Mouse (Mus musculus) small intestine, adult 2 months (tissue): ENCODE measurements around the gene Ptpn11.

ENCODE experiments used
- CTCF ChIP-seq: fragments of 200-500 bp; IDR thresholded peaks from 2 replicates; pipeline ENCODE4 v1.5.1; 2012; ENCODE audit warnings: low read depth, mild to moderate bottlenecking, control low read depth, inconsistent platforms, low read length, moderate library complexity, mixed read lengths; ENCODE audit not compliant: insufficient replicate concordance, insufficient read length; ENCODE audit errors: extremely low read depth
- POLR2A ChIP-seq: fragments of 200-500 bp; IDR thresholded peaks from 2 replicates; pipeline ENCODE4 v1.6.1; 2012; ENCODE audit warnings: low read depth, mild to moderate bottlenecking, control low read depth, inconsistent platforms, low read length, moderate library complexity

- no peak for TF ChIP-seq POLR2A
- no peak for TF ChIP-seq CTCF
Observed at GRCm38 (mm10) chr5:121216126-121216446, 24.9 kb upstream of the Ptpn11 start.
